Mouse (Mus musculus) forebrain, embryonic 13.5 days (tissue): ENCODE data around the gene Trim62. TPM values are rescaled to one million over a fixed set of nuclear protein-coding genes. Genes with fewer than 3 reads are reported as not detected.
A peak's percentile ranks its signal among the peaks of the same experiment; 100 is the strongest.

Experiments
- ATAC-seq: fragments of 200-750 bp; cut with Nextera tagmentation; 2 replicates; pipeline ENCODE4 v1.8.0; 2017
- H3K27ac ChIP-seq: fragments of 300-500 bp; sonication (generic); 2 replicates; pipeline ENCODE4 v1.5.1; 2015; ENCODE audit warnings: inconsistent platforms, mild to moderate bottlenecking, moderate library complexity
- H3K27me3 ChIP-seq: fragments of 300-500 bp; sonication (generic); 2 replicates; pipeline ENCODE4 v1.6.1; 2015; ENCODE audit warnings: mild to moderate bottlenecking, inconsistent platforms
- H3K36me3 ChIP-seq: fragments of 300-500 bp; sonication (generic); 2 replicates; pipeline ENCODE4 v1.6.1; 2015; ENCODE audit warnings: mild to moderate bottlenecking, inconsistent platforms; ENCODE audit not compliant: poor library complexity, severe bottlenecking
- H3K4me1 ChIP-seq: fragments of 300-500 bp; sonication (generic); 2 replicates; pipeline ENCODE4 v1.6.1; 2015; ENCODE audit warnings: inconsistent platforms
- H3K4me2 ChIP-seq: fragments of 300-500 bp; sonication (generic); 2 replicates; pipeline ENCODE4 v1.6.1; 2015; ENCODE audit warnings: inconsistent platforms, mild to moderate bottlenecking, moderate library complexity
- H3K4me3 ChIP-seq: fragments of 300-500 bp; sonication (generic); 2 replicates; pipeline ENCODE4 v1.5.1; 2015; ENCODE audit warnings: mild to moderate bottlenecking, inconsistent platforms
- H3K9ac ChIP-seq: fragments of 300-500 bp; sonication (generic); 2 replicates; pipeline ENCODE4 v1.6.1; 2015; ENCODE audit warnings: mild to moderate bottlenecking, inconsistent platforms
- H3K9me3 ChIP-seq: fragments of 300-500 bp; sonication (generic); replicated peaks from 2 replicates; pipeline ENCODE4 v1.6.1; 2016; ENCODE audit warnings: inconsistent platforms
- WGBS: fragments of 180-500 bp; shearing (Covaris S2); methylation state at CpG from one replicate; pipeline ENCODE4 v1.1.7; 2015; 5-methylcytosine and 5-hydroxymethylcytosine counted together
- polyA plus RNA-seq: library from polyadenylated mRNA; unstranded; fragments of >200 nt; fragmentation: Nextera tagmentation; extraction: Ambion mirVana; gene quantifications from 2 replicates; pipeline ENCODE4 v1.2.1, GENCODE M21; 2015

The Trim62 gene
- polyA plus RNA-seq, 1 experiment from 2014 or later, result 6.7 TPM

GRCm38 (mm10) chr4:128887641-128888091 is 4.3 kb downstream of the Trim62 start:
- Histone ChIP-seq H3K27ac (peak overlapping the region; percentile 0; the same call in 1 of the 2 replicates), H3K4me2 (no peak overlapping the region), H3K4me1 (peaks cover 50% of the 10 kb centered on the region), H3K9me3 (no peaks in the 10 kb centered on the region), H3K27me3 (peaks cover 5% of the 10 kb centered on the region; the same call in 1 of the 2 replicates), H3K4me3 (no peak overlapping the region), H3K36me3 (no peaks in the 10 kb centered on the region), H3K9ac (0 out of 2 replicates have a peak overlapping the region, but pooled peaks have one; percentile 12)
- 48% methylated on average over 9 of the region's 9 CpGs for WGBS
- ATAC-seq, result no peak

- Histone ChIP-seq H3K9me3 (no peaks in the 10 kb centered on the region), H3K4me3 (no peak overlapping the region), H3K27ac (no peak overlapping the region), H3K27me3 (peaks cover 5% of the 10 kb centered on the region; the same call in 1 of the 2 replicates), H3K36me3 (no peaks in the 10 kb centered on the region), H3K9ac (no peak overlapping the region), H3K4me2 (no peak overlapping the region), H3K4me1 (peaks cover 45% of the 10 kb centered on the region)
- no peak for ATAC-seq
- 91% methylated on average over 6 of the region's 6 CpGs for WGBS
Measured at GRCm38 (mm10) chr4:128888436-128888990, 5.1 kb downstream of the Trim62 start.

GRCm38 (mm10) chr4:128889752-128890630 is 6.6 kb downstream of the Trim62 start:
- Histone ChIP-seq H3K27me3 (no peaks in the 10 kb centered on the region), H3K27ac (no peak overlapping the region), H3K4me1 (peaks cover 33% of the 10 kb centered on the region), H3K4me2 (no peak overlapping the region), H3K9me3 (no peaks in the 10 kb centered on the region), H3K4me3 (no peak overlapping the region), H3K9ac (no peak overlapping the region), H3K36me3 (no peaks in the 10 kb centered on the region)
- 88% methylated on average over 12 of the region's 12 CpGs for WGBS
- ATAC-seq, result no peak

GRCm38 (mm10) chr4:128891157-128891556 is 7.8 kb downstream of the Trim62 start:
- Histone ChIP-seq H3K9ac (no peak overlapping the region), H3K4me2 (no peak overlapping the region), H3K4me1 (peaks cover 29% of the 10 kb centered on the region), H3K27me3 (no peaks in the 10 kb centered on the region), H3K4me3 (no peak overlapping the region), H3K36me3 (no peaks in the 10 kb centered on the region), H3K9me3 (no peaks in the 10 kb centered on the region), H3K27ac (no peak overlapping the region)
- no peak for ATAC-seq
- WGBS, result 38% methylated on average over 1 of the region's 1 CpGs

GRCm38 (mm10) chr4:128891746-128892145 is 8.4 kb downstream of the Trim62 start:
- Histone ChIP-seq H3K4me2 (no peak overlapping the region), H3K27ac (no peak overlapping the region), H3K36me3 (no peaks in the 10 kb centered on the region), H3K9me3 (no peaks in the 10 kb centered on the region), H3K4me1 (peaks cover 23% of the 10 kb centered on the region), H3K4me3 (no peak overlapping the region), H3K27me3 (no peaks in the 10 kb centered on the region), H3K9ac (no peak overlapping the region)
- WGBS, result 86% methylated on average over 6 of the region's 6 CpGs
- ATAC-seq, result no peak

GRCm38 (mm10) chr4:128892188-128892587 is 8.8 kb downstream of the Trim62 start:
- H3K4me2 ChIP-seq, result no peak overlapping the region
- no peaks in the 10 kb centered on the region for H3K36me3 ChIP-seq
- no peaks in the 10 kb centered on the region for H3K27me3 ChIP-seq
- no peak for ATAC-seq
- no peak overlapping the region for H3K9ac ChIP-seq
- H3K9me3 ChIP-seq, result no peaks in the 10 kb centered on the region
- peaks cover 18% of the 10 kb centered on the region for H3K4me1 ChIP-seq
- H3K27ac ChIP-seq, result no peak overlapping the region
- WGBS, result 78% methylated on average over 6 of the region's 6 CpGs
- H3K4me3 ChIP-seq, result no peak overlapping the region

- Histone ChIP-seq H3K4me3 (no peak overlapping the region), H3K27ac (no peak overlapping the region), H3K4me1 (peaks cover 22% of the 10 kb centered on the region), H3K36me3 (no peaks in the 10 kb centered on the region), H3K4me2 (no peak overlapping the region), H3K27me3 (0 out of 2 replicates have a peak, but pooled peaks cover 6% of the 10 kb centered on the region), H3K9me3 (no peaks in the 10 kb centered on the region), H3K9ac (no peak overlapping the region)
- WGBS, result 76% methylated on average over 12 of the region's 12 CpGs
- no peak for ATAC-seq
Measured at GRCm38 (mm10) chr4:128894112-128894511, 10.7 kb downstream of the Trim62 start.

GRCm38 (mm10) chr4:128895841-128896240 is 12.5 kb downstream of the Trim62 start:
- Histone ChIP-seq H3K4me3 (no peak overlapping the region), H3K36me3 (no peaks in the 10 kb centered on the region), H3K4me1 (peaks cover 34% of the 10 kb centered on the region), H3K4me2 (no peak overlapping the region), H3K9ac (no peak overlapping the region), H3K27me3 (peaks cover 10% of the 10 kb centered on the region), H3K27ac (no peak overlapping the region), H3K9me3 (no peaks in the 10 kb centered on the region)
- no peak for ATAC-seq
- WGBS, result 96% methylated on average over 4 of the region's 4 CpGs

GRCm38 (mm10) chr4:128896667-128897066 is 13.3 kb downstream of the Trim62 start:
- H3K36me3 ChIP-seq, result no peaks in the 10 kb centered on the region
- H3K9me3 ChIP-seq, result no peaks in the 10 kb centered on the region
- no peak overlapping the region for H3K9ac ChIP-seq
- H3K4me2 ChIP-seq, result no peak overlapping the region
- H3K27me3 ChIP-seq, result peaks cover 10% of the 10 kb centered on the region
- H3K27ac ChIP-seq, result no peak overlapping the region
- 93% methylated on average over 10 of the region's 10 CpGs for WGBS
- peaks cover 29% of the 10 kb centered on the region for H3K4me1 ChIP-seq
- H3K4me3 ChIP-seq, result no peak overlapping the region
- no peak for ATAC-seq

GRCm38 (mm10) chr4:128897911-128898421 is 14.6 kb downstream of the Trim62 start:
- Histone ChIP-seq H3K36me3 (peaks cover 5% of the 10 kb centered on the region; the same call in 1 of the 2 replicates), H3K27me3 (peaks cover 12% of the 10 kb centered on the region), H3K27ac (0 out of 2 replicates have a peak overlapping the region, but pooled peaks have one; percentile 93), H3K4me3 (no peak overlapping the region), H3K4me1 (peaks cover 29% of the 10 kb centered on the region), H3K9ac (no peak overlapping the region), H3K9me3 (no peaks in the 10 kb centered on the region), H3K4me2 (no peak overlapping the region)
- WGBS, result 25% methylated on average over 7 of the region's 7 CpGs
- no peak for ATAC-seq

GRCm38 (mm10) chr4:128899332-128899731 is 16.0 kb downstream of the Trim62 start:
- Histone ChIP-seq H3K27ac (peak overlapping the region; percentile 93), H3K4me1 (peaks cover 35% of the 10 kb centered on the region), H3K9ac (peak overlapping the region; percentile 56), H3K27me3 (peaks cover 12% of the 10 kb centered on the region), H3K4me2 (peak overlapping the region; percentile 16; the same call in 1 of the 2 replicates), H3K36me3 (peaks cover 12% of the 10 kb centered on the region), H3K4me3 (no peak overlapping the region), H3K9me3 (no peaks in the 10 kb centered on the region)
- 0% methylated on average over 6 of the region's 6 CpGs for WGBS
- peak; percentile 95 for ATAC-seq

- WGBS, result 84% methylated on average over 14 of the region's 14 CpGs
- H3K27me3 ChIP-seq, result peaks cover 12% of the 10 kb centered on the region
- H3K9ac ChIP-seq, result no peak overlapping the region
- no peaks in the 10 kb centered on the region for H3K9me3 ChIP-seq
- no peak overlapping the region for H3K4me2 ChIP-seq
- peaks cover 12% of the 10 kb centered on the region for H3K36me3 ChIP-seq
- H3K4me1 ChIP-seq, result peaks cover 37% of the 10 kb centered on the region
- no peak overlapping the region for H3K4me3 ChIP-seq
- no peak for ATAC-seq
- peak overlapping the region; percentile 93; the same call in 1 of the 2 replicates for H3K27ac ChIP-seq
Measured at GRCm38 (mm10) chr4:128900484-128900883, 17.1 kb downstream of the Trim62 start.
